In genomic region chr16:29939869-29940707, GRCm38 (mm10) we compare ENCODE assay signal across 19 mouse cellular contexts.
DNase-seq lines count a peak whose midpoint lies in the region; ATAC-seq and TF ChIP-seq lines count a peak whose summit lies in the region.
"Had no signal": no experiment of that assay in that cellular context is flagged by ENCODE, and none has a peak within 500 bp of the region (broad histone marks: within the 10 kb centered on the region; RNA-seq: fewer than 3 reads in every experiment).

No protein-coding gene starts in this region.

- H3K36me3 ChIP-seq in intestine, embryonic 16.5 days (ENCODE audit: control insufficient read depth, insufficient read depth, low read length): no peaks in the 10 kb centered on the region
- no peaks in the 10 kb centered on the region for H3K36me3 ChIP-seq in intestine, embryonic 15.5 days
- H3K36me3 ChIP-seq in limb, embryonic 11.5 days (ENCODE audit: control insufficient read depth, insufficient read depth, low read length): no peaks in the 10 kb centered on the region
- H3K36me3 ChIP-seq: G1E; liver, embryonic 13.5 days; midbrain, embryonic 10.5 days had no signal

- intact Hi-C loops in gastrocnemius, adult 2 months (cut with DNase I): loop anchor here (5.0 kb wide), 1 partner anchor 58 kb away; no protein-coding TSS in a partner anchor

- 70% methylated on average over 12 of the region's 12 CpGs for WGBS in intestine, embryonic 16.5 days
- WGBS in intestine, embryonic 15.5 days: 62% methylated on average over 12 of the region's 12 CpGs
- WGBS in limb, embryonic 11.5 days: 35% methylated on average over 12 of the region's 12 CpGs

- peak; percentile 58 for DNase-seq in gastrocnemius, adult 2 months
- DNase-seq in gastrocnemius, postnatal 4 days (ENCODE audit: low spot score in 2 of 2): no peak
- DNase-seq in limb, embryonic 11.5 days (ENCODE audit: low spot score): peak; percentile 34
- no peak for DNase-seq in kidney, adult 9 months
- DNase-seq in kidney, postnatal 10 days: no peak
- DNase-seq in right cerebral cortex, adult 2 months (ENCODE audit: low spot score in 2 of 2): no peak
- DNase-seq: adrenal gland, postnatal 25 days; cerebellum, adult 11 months; cerebellum, postnatal 10 days; liver, embryonic 13.5 days; lung, embryonic 14.5 days; lung, postnatal 36 days had no signal

- H3K27me3 ChIP-seq in intestine, embryonic 16.5 days (replicated peaks; ENCODE audit: control insufficient read depth, insufficient read depth, low read length): no peaks in the 10 kb centered on the region
- H3K27me3 ChIP-seq in intestine, embryonic 15.5 days (replicated peaks): no peaks in the 10 kb centered on the region
- peaks cover 2% of the 10 kb centered on the region; the same call in 1 of the 2 replicates for H3K27me3 ChIP-seq in limb, embryonic 11.5 days (ENCODE audit: control insufficient read depth, insufficient read depth, low read length)
- H3K27me3 ChIP-seq: liver, embryonic 13.5 days had no signal

- H3K4me1 ChIP-seq in intestine, embryonic 16.5 days (ENCODE audit: control insufficient read depth, insufficient read depth, low read length): peaks cover 21% of the 10 kb centered on the region
- peaks cover 13% of the 10 kb centered on the region for H3K4me1 ChIP-seq in intestine, embryonic 15.5 days (replicated peaks)
- peaks cover 20% of the 10 kb centered on the region for H3K4me1 ChIP-seq in limb, embryonic 11.5 days (ENCODE audit: control insufficient read depth, insufficient read depth, low read length)

- H3K9ac ChIP-seq in intestine, embryonic 16.5 days (ENCODE audit: low read depth, low read length): peak overlapping the region; percentile 19; the same call in 1 of the 2 replicates
- H3K9ac ChIP-seq in intestine, embryonic 15.5 days: no peak overlapping the region
- no peak overlapping the region; the same call in 1 of the 2 replicates for H3K9ac ChIP-seq in limb, embryonic 11.5 days (ENCODE audit: low read length)
- H3K9ac ChIP-seq: hindbrain, embryonic 14.5 days; liver, embryonic 13.5 days; lung, embryonic 14.5 days had no signal

- peak overlapping the region; percentile 83 for H3K27ac ChIP-seq in gastrocnemius, adult 2 months
- H3K27ac ChIP-seq in intestine, embryonic 16.5 days (ENCODE audit: low read length): no peak overlapping the region
- H3K27ac ChIP-seq in intestine, embryonic 15.5 days: no peak overlapping the region
- no peak overlapping the region; the same call in 1 of the 2 replicates for H3K27ac ChIP-seq in limb, embryonic 11.5 days (replicated peaks; ENCODE audit: low read depth, low read length)
- H3K27ac ChIP-seq: hindbrain, embryonic 14.5 days; kidney, postnatal 0 days; liver, embryonic 13.5 days; midbrain, embryonic 10.5 days; stomach, postnatal 0 days had no signal

- peak overlapping the region; percentile 19; the same call in 1 of the 2 replicates for H3K4me3 ChIP-seq in gastrocnemius, adult 2 months
- H3K4me3 ChIP-seq in intestine, embryonic 16.5 days (ENCODE audit: low read length): no peak overlapping the region
- no peak overlapping the region for H3K4me3 ChIP-seq in intestine, embryonic 15.5 days (replicated peaks)
- H3K4me3 ChIP-seq in limb, embryonic 11.5 days (ENCODE audit: low read depth, low read length): no peak overlapping the region
- H3K4me3 ChIP-seq: liver, embryonic 13.5 days; midbrain, embryonic 10.5 days had no signal

- H3K4me2 ChIP-seq in intestine, embryonic 16.5 days (ENCODE audit: low read depth, low read length): no peak overlapping the region
- H3K4me2 ChIP-seq in intestine, embryonic 15.5 days (replicated peaks): no peak overlapping the region
- peak overlapping the region; percentile 7; the same call in 1 of the 2 replicates for H3K4me2 ChIP-seq in limb, embryonic 11.5 days (ENCODE audit: low read depth, severe bottlenecking)
- H3K4me2 ChIP-seq: hindbrain, embryonic 14.5 days; liver, embryonic 13.5 days; lung, embryonic 14.5 days had no signal

- no peak for ATAC-seq in intestine, embryonic 16.5 days
- ATAC-seq in intestine, embryonic 15.5 days: no peak
- 0 out of 2 replicates have a peak, but pooled peaks have one; percentile 42 for ATAC-seq in limb, embryonic 11.5 days (ENCODE audit: insufficient number of reproducible peaks, low FRiP score, low TSS enrichment, low read depth)

- H3K9me3 ChIP-seq in intestine, embryonic 16.5 days (ENCODE audit: control insufficient read depth, low read length): no peaks in the 10 kb centered on the region
- no peaks in the 10 kb centered on the region for H3K9me3 ChIP-seq in intestine, embryonic 15.5 days
- H3K9me3 ChIP-seq in limb, embryonic 11.5 days (ENCODE audit: control insufficient read depth, low read length): no peaks in the 10 kb centered on the region
- H3K9me3 ChIP-seq: G1E; liver, embryonic 13.5 days; midbrain, embryonic 10.5 days had no signal

- TF ChIP-seq CTCF in gastrocnemius, adult 2 months (IDR thresholded peaks at IDR 0.05): no peak

Comparison
In these comparisons a context has a peak if more than half of its experiments do, and no peak if none do; other contexts are left out.
1. DNase-seq: peak in gastrocnemius, adult 2 months (single experiment) and limb, embryonic 11.5 days (single experiment); none in gastrocnemius, postnatal 4 days (0 of 2), kidney, adult 9 months (single experiment), kidney, postnatal 10 days (single experiment) and right cerebral cortex, adult 2 months (0 of 2).